Mouse (Mus musculus) liver, embryonic 14.5 days (tissue): ENCODE results near the gene Vps9d1.

Experiments
- CTCF ChIP-seq: IDR thresholded peaks from 2 replicates; pipeline ENCODE4 v1.5.1; 2016; ENCODE audit warnings: antibody characterized with exemption, low read depth, control low read depth
- EP300 ChIP-seq: IDR thresholded peaks from 2 replicates; pipeline ENCODE4 v1.6.1; 2016; ENCODE audit warnings: antibody characterized with exemption, low read depth

DNA sequence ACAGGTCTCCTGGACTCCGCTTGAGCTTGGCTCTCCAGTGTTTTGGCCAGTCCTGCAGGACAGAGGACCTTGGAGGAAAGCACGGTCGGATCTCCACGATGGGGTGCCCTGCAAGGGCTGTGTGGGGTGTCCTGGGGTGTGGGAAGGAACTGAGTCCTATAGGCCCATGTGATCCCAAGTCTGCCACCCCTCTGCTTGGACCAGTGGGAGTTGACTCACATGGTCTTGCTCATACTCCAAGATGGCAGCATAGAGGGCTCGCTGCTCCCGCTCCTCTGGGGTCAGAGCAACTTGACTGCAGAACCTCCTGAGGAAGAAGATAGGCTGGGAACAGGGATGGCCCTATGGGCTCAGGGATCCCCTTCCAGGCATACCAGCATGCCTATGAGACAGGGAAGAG lies 6.4 kb downstream of the Vps9d1 start:
- TF ChIP-seq CTCF (no peak), EP300 (no peak)
